Mouse (Mus musculus) myocyte (in vitro differentiated cells): ENCODE measurements around the gene Dnajc5. TPM values are rescaled to one million over a fixed set of nuclear protein-coding genes. Genes with fewer than 3 reads are reported as not detected.
A peak's percentile ranks its signal among the peaks of the same experiment; 100 is the strongest.

Experiments used
- H3K27me3 ChIP-seq: one replicate; pipeline ENCODE4 v1.6.1; 2011; ENCODE audit not compliant: control insufficient read depth, insufficient read depth, insufficient read length
- H3K36me3 ChIP-seq: one replicate; pipeline ENCODE4 v1.6.1; 2011; ENCODE audit not compliant: control insufficient read depth, insufficient read depth
- H3K4me2 ChIP-seq: one replicate; pipeline ENCODE4 v1.6.1; 2011; ENCODE audit warnings: low read depth, control low read depth
- H3K4me3 ChIP-seq: one replicate; pipeline ENCODE4 v1.5.1; 2011; ENCODE audit warnings: mild to moderate bottlenecking, control low read depth, moderate library complexity
- H3K79me2 ChIP-seq: one replicate; pipeline ENCODE4 v1.6.1; 2011; ENCODE audit not compliant: control insufficient read depth, insufficient read depth
- H3ac ChIP-seq: one replicate; pipeline ENCODE4 v1.6.1; 2011; ENCODE audit not compliant: control insufficient read depth, insufficient read length
- CEBPB ChIP-seq: IDR thresholded peaks from 2 replicates; pipeline ENCODE4 v1.6.1; 2011; ENCODE audit warnings: mild to moderate bottlenecking, moderate library complexity; ENCODE audit not compliant: poor library complexity, insufficient read depth, severe bottlenecking
- E2F4 ChIP-seq: IDR thresholded peaks from one replicate; pipeline ENCODE4 v1.6.1; 2011; ENCODE audit warnings: mild to moderate bottlenecking, control low read depth, moderate library complexity; ENCODE audit not compliant: insufficient read depth
- MAX ChIP-seq: IDR thresholded peaks from one replicate; pipeline ENCODE4 v1.6.1; 2011; ENCODE audit warnings: low read depth, mild to moderate bottlenecking, control low read depth
- MYOD1 ChIP-seq, 3 experiments: IDR thresholded peaks; one replicate each; pipeline ENCODE4 v1.6.1; 2011; ENCODE audit warnings: control low read depth in 2 of 3, low read depth in 2 of 3, mild to moderate bottlenecking in 2 of 3, moderate library complexity in 1 of 3; ENCODE audit not compliant: insufficient read length in 2 of 3, control insufficient read depth in 1 of 3
- MYOG ChIP-seq, 3 experiments: IDR thresholded peaks; one replicate each; pipeline ENCODE4 v1.6.1; 2011; ENCODE audit warnings: control low read depth in 2 of 3, low read depth in 2 of 3, mild to moderate bottlenecking in 2 of 3; ENCODE audit not compliant: insufficient read length in 2 of 3, control insufficient read depth in 1 of 3, insufficient read depth in 1 of 3
- POLR2A ChIP-seq: IDR thresholded peaks from one replicate; pipeline ENCODE4 v1.6.1; 2011; ENCODE audit warnings: low read depth, mild to moderate bottlenecking, control low read depth, moderate library complexity; ENCODE audit not compliant: insufficient read length
- POLR2AphosphoS2 ChIP-seq: IDR thresholded peaks from one replicate; pipeline ENCODE4 v1.6.1; 2011; ENCODE audit warnings: low read depth, control low read depth; ENCODE audit not compliant: insufficient read length
- REST ChIP-seq: IDR thresholded peaks from one replicate; pipeline ENCODE4 v1.6.1; 2011; ENCODE audit warnings: mild to moderate bottlenecking, control low read depth, moderate library complexity; ENCODE audit not compliant: insufficient read depth, insufficient read length
- SRF ChIP-seq: IDR thresholded peaks from one replicate; pipeline ENCODE4 v1.6.1; 2011; ENCODE audit warnings: low read depth; ENCODE audit not compliant: control insufficient read depth, insufficient read length
- TCF12 ChIP-seq: IDR thresholded peaks from one replicate; pipeline ENCODE4 v1.6.1; 2011; ENCODE audit warnings: mild to moderate bottlenecking, control low read depth; ENCODE audit not compliant: poor library complexity, insufficient read depth, severe bottlenecking
- TCF3 ChIP-seq: IDR thresholded peaks from one replicate; pipeline ENCODE4 v1.6.1; 2011; ENCODE audit warnings: low read depth, control low read depth; ENCODE audit not compliant: insufficient read length
- USF1 ChIP-seq: IDR thresholded peaks from one replicate; pipeline ENCODE4 v1.6.1; 2011; ENCODE audit warnings: low read depth, mild to moderate bottlenecking, control low read depth, moderate library complexity
- polyA plus RNA-seq: library from polyadenylated mRNA; unstranded; fragments of >200 nt; fragmentation: generic; extraction: Trizol; gene quantifications from one replicate; pipeline ENCODE4 v1.2.1, GENCODE M21; 2012; ENCODE audit warnings: missing spikeins

The Dnajc5 gene
- polyA plus RNA-seq, 1 experiment = 67.7 TPM

- peak overlapping the region; percentile 90 for H3K4me3 ChIP-seq
- peak overlapping the region; percentile 99 for H3K4me2 ChIP-seq
- no peaks in the 10 kb centered on the region for H3K27me3 ChIP-seq
- peaks cover 19% of the 10 kb centered on the region for H3K36me3 ChIP-seq
- no peak overlapping the region for H3ac ChIP-seq
- peaks cover 32% of the 10 kb centered on the region for H3K79me2 ChIP-seq
- TF ChIP-seq MYOG (IDR thresholded peaks at IDR 0.05; ENCODE audit: control insufficient read depth in 1 of 3, insufficient read depth in 1 of 3, insufficient read length in 2 of 3, low read depth in 2 of 3) (peak in 2 of 3 experiments; percentile 14 to 50), TCF12 (no peak), SRF (no peak), TCF3 (no peak), USF1 (no peak)
These were observed 24.0 kb upstream of the Dnajc5 start for GRCm38 (mm10) chr2:181496281-181496680.

GRCm38 (mm10) chr2:181496831-181497547 lies 23.3 kb upstream of the Dnajc5 start, which contains the start of gene Tpd52l2:
Gene Tpd52l2, plus strand, starts transcription at chr2:181497142.
- TF ChIP-seq MYOD1 (IDR thresholded peaks at IDR 0.05; ENCODE audit: control insufficient read depth in 1 of 3, insufficient read length in 2 of 3, low read depth in 2 of 3) (peak in 1 of 3 experiments; percentile 23), POLR2AphosphoS2 (peak; percentile 91), MYOG (IDR thresholded peaks at IDR 0.05; ENCODE audit: control insufficient read depth in 1 of 3, insufficient read depth in 1 of 3, insufficient read length in 2 of 3, low read depth in 2 of 3) (no peak), POLR2A (peak; percentile 94), USF1 (no peak), E2F4 (peak; percentile 22), TCF12 (no peak), REST (no peak), MAX (no peak), CEBPB (no peak), SRF (peak; percentile 82), TCF3 (no peak)
- H3K79me2 ChIP-seq = peaks cover 39% of the 10 kb centered on the region
- H3K36me3 ChIP-seq = peaks cover 26% of the 10 kb centered on the region

GRCm38 (mm10) chr2:181497548-181497875 lies 22.8 kb upstream of the Dnajc5 start:
- peaks cover 31% of the 10 kb centered on the region for H3K36me3 ChIP-seq
- no peaks in the 10 kb centered on the region for H3K27me3 ChIP-seq
- H3ac ChIP-seq = peak overlapping the region; percentile 87
- peaks cover 42% of the 10 kb centered on the region for H3K79me2 ChIP-seq
- TF ChIP-seq MAX = no peak
- no peak for TF ChIP-seq USF1
- TF ChIP-seq POLR2AphosphoS2 = no peak
- no peak for TF ChIP-seq POLR2A
- no peak for TF ChIP-seq TCF3
- no peak for TF ChIP-seq CEBPB
- no peak for TF ChIP-seq SRF
- TF ChIP-seq MYOG (IDR thresholded peaks at IDR 0.05; ENCODE audit: control insufficient read depth in 1 of 3, insufficient read depth in 1 of 3, insufficient read length in 2 of 3, low read depth in 2 of 3) = no peak
- no peak for TF ChIP-seq MYOD1 (IDR thresholded peaks at IDR 0.05; ENCODE audit: control insufficient read depth in 1 of 3, insufficient read length in 2 of 3, low read depth in 2 of 3)
- no peak for TF ChIP-seq E2F4
- TF ChIP-seq TCF12 = no peak
- no peak for TF ChIP-seq REST
- peak overlapping the region; percentile 90 for H3K4me3 ChIP-seq
- H3K4me2 ChIP-seq = peak overlapping the region; percentile 83

More at GRCm38 (mm10) chr2:181496831-181497547, 23.3 kb upstream of the Dnajc5 start, which contains the start of gene Tpd52l2:
- H3K4me3 ChIP-seq = peak within 1 kb of the TSS; percentile 90
- H3ac ChIP-seq = peak within 1 kb of the TSS; percentile 87
- H3K27me3 ChIP-seq = no peaks in the 10 kb centered on the region
- peak within 1 kb of the TSS; percentile 99 for H3K4me2 ChIP-seq

- H3K4me2 ChIP-seq = peak overlapping the region; percentile 83
- H3K4me3 ChIP-seq = no peak overlapping the region
- no peak overlapping the region for H3ac ChIP-seq
These were observed 21.6 kb upstream of the Dnajc5 start for GRCm38 (mm10) chr2:181498644-181499043.

More at GRCm38 (mm10) chr2:181498644-181499043, 21.6 kb upstream of the Dnajc5 start:
- no peaks in the 10 kb centered on the region for H3K27me3 ChIP-seq
- H3K36me3 ChIP-seq = peaks cover 37% of the 10 kb centered on the region
- no peak for TF ChIP-seq MAX
- no peak for TF ChIP-seq SRF
- no peak for TF ChIP-seq E2F4
- no peak for TF ChIP-seq REST
- TF ChIP-seq TCF3 = no peak
- TF ChIP-seq MYOD1 (IDR thresholded peaks at IDR 0.05; ENCODE audit: control insufficient read depth in 1 of 3, insufficient read length in 2 of 3, low read depth in 2 of 3) = no peak
- TF ChIP-seq MYOG (IDR thresholded peaks at IDR 0.05; ENCODE audit: control insufficient read depth in 1 of 3, insufficient read depth in 1 of 3, insufficient read length in 2 of 3, low read depth in 2 of 3) = no peak
- TF ChIP-seq TCF12 = no peak
- TF ChIP-seq CEBPB = no peak
- H3K79me2 ChIP-seq = peaks cover 44% of the 10 kb centered on the region
